Mouse (Mus musculus): ENCODE data around the gene R3hdm2.
A peak's percentile ranks its signal among the peaks of the same experiment; 100 is the strongest.

DNA sequence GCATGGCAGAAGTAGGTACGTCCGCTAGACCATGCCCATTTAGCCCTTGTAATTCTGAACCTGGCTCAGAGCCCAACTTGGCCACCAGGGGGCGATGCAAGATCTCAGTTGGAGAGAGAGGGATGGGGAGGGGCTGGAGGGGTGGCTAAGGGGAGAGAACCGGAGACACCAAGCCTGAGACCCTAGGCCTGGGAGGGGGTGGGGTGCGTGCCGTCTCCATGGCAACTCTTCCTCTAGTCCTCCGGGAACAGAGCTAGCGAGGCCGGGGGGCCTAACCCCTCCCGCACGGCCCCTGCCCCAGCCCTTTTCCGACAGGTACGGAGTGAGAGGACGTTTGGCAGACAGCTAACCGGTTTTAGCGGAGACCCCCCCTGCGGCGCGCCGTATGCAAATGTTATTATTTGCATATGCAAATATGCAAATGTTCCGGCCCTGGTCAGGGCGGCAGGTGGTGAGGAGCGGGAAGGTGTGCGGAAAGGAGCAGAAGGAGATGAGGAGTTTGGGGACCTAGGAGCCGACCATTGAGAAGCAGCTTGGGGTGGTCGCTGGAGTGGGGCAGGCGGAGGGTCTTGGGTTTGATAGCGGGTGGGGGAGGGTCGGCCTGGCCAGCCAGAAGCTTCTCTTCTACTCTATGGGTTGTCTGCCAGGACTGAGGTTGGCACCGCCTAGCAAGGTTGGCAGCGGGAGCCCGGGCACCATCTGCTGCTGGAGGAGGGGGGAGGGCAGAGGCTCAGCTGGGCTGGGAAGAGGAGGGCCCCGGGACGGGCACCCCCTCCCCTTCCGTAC lies 129.1 kb downstream of the R3hdm2 start:
- TF ChIP-seq CTCF (IDR thresholded peaks at IDR 0.05; ENCODE audit: borderline replicate concordance, control insufficient read depth, extremely low read depth, insufficient read depth, low read length, poor library complexity) (peak; percentile 82; the same call in 1 of the 2 replicates), POLR2A (IDR thresholded peaks at IDR 0.05; ENCODE audit: control insufficient read depth, extremely low read depth, insufficient read depth, low read length, poor library complexity) (no peak)

Data from thymus, adult 2 months (tissue).